Mouse (Mus musculus) lung, adult 2 months (tissue): ENCODE measurements at regions not wholly inside any gene's neighbourhood (a gene's known extent, or its start where the extent isn't known, plus 50 kb on each side); places are given as distances from the start of the nearest gene placed in this dataset.

Source experiments
- CTCF ChIP-seq: fragments of 200-500 bp; IDR thresholded peaks from 2 replicates; pipeline ENCODE4 v1.5.1; 2011; ENCODE audit warnings: mild to moderate bottlenecking, low read length, control low read depth; ENCODE audit not compliant: insufficient read depth
- POLR2A ChIP-seq: fragments of 200-500 bp; IDR thresholded peaks from 2 replicates; pipeline ENCODE4 v1.6.1; 2011; ENCODE audit warnings: low read depth, mild to moderate bottlenecking, control low read depth, low read length, borderline replicate concordance; ENCODE audit errors: extremely low read depth

- TF ChIP-seq POLR2A (no peak), CTCF (no peak)
Observed at GRCm38 (mm10) chr14:61703916-61704315, 96.7 kb downstream of the Kcnrg start.
